Mouse (Mus musculus): Measurements from ENCODE around the gene Bdkrb1. TPM values are rescaled to one million over a fixed set of nuclear protein-coding genes. Genes with fewer than 3 reads are reported as not detected.

Bdkrb1 gene
- polyA plus RNA-seq, 1 experiment from 2014 or later: 0.17 TPM

DNA sequence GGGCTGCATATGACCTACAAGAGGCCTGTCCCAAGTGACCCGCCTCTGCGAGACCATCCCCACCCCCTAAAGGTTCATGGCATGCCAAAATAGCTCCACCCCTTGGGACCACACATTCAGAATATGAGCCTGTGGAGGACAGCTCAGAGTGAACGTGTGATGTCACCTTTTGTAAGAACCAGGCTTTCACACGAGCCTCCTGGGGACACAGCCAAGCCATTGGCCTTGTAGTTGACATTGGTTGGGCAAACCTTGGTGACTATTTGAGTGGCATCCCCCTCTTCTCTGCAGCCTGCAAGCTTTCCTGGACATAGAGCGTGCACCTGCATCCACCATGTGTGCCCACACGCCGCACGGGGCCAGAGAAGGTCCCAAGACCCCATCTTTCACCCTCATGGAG lies 15.4 kb upstream of the Bdkrb1 start:
- no peaks in the 10 kb centered on the region for H3K27me3 ChIP-seq (replicated peaks; ENCODE audit: control insufficient read depth, insufficient read depth, low read length)
- H3K4me1 ChIP-seq (ENCODE audit: control insufficient read depth, insufficient read depth, low read length): peaks cover 6% of the 10 kb centered on the region; the same call in 1 of the 2 replicates
- no peaks in the 10 kb centered on the region for H3K36me3 ChIP-seq (ENCODE audit: control insufficient read depth, insufficient read depth, low read length)
- ATAC-seq (ENCODE audit: low read depth) (no peak), DNase-seq (ENCODE audit: low spot score) (no peak)
- H3K27ac ChIP-seq (replicated peaks; ENCODE audit: low read depth, low read length): no peak overlapping the region
- no peak overlapping the region for H3K4me2 ChIP-seq (ENCODE audit: low read depth, low read length)
- WGBS: 87% methylated on average over 8 of the region's 8 CpGs
- no peak overlapping the region for H3K9ac ChIP-seq (ENCODE audit: low read depth, low read length)
- no peaks in the 10 kb centered on the region for H3K9me3 ChIP-seq (ENCODE audit: control insufficient read depth, low read length)
- no peak overlapping the region for H3K4me3 ChIP-seq (ENCODE audit: low read depth, low read length)

DNA sequence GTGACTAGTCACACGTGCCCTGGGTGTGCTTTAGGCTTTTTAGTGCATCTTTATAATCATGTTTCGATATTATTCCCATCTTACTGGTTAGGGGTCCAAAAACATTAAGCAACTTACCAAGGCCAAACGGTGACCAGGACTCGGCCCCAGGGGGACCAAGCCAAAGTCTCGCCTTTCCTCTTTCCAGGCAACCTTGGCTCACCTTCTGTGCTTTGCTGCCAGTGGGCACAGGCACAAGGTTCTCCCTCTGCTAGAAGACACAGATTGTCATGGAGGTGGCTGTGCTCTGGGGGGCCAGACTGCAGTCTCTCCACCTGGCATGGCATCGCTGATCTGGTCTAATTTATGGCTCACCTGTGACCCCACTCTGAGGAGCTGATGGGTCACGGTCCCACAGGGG lies 12.1 kb upstream of the Bdkrb1 start:
- DNase-seq (ENCODE audit: low spot score) (no peak), ATAC-seq (ENCODE audit: low read depth) (no peak)
- no peak overlapping the region for H3K4me3 ChIP-seq (ENCODE audit: low read depth, low read length)
- WGBS: 79% methylated on average over 7 of the region's 7 CpGs
- no peaks in the 10 kb centered on the region for H3K4me1 ChIP-seq (ENCODE audit: control insufficient read depth, insufficient read depth, low read length)
- H3K27ac ChIP-seq (replicated peaks; ENCODE audit: low read depth, low read length): no peak overlapping the region
- H3K9me3 ChIP-seq (ENCODE audit: control insufficient read depth, low read length): no peaks in the 10 kb centered on the region
- no peak overlapping the region for H3K4me2 ChIP-seq (ENCODE audit: low read depth, low read length)
- H3K9ac ChIP-seq (ENCODE audit: low read depth, low read length): no peak overlapping the region
- no peaks in the 10 kb centered on the region for H3K36me3 ChIP-seq (ENCODE audit: control insufficient read depth, insufficient read depth, low read length)
- H3K27me3 ChIP-seq (replicated peaks; ENCODE audit: control insufficient read depth, insufficient read depth, low read length): no peaks in the 10 kb centered on the region

DNA sequence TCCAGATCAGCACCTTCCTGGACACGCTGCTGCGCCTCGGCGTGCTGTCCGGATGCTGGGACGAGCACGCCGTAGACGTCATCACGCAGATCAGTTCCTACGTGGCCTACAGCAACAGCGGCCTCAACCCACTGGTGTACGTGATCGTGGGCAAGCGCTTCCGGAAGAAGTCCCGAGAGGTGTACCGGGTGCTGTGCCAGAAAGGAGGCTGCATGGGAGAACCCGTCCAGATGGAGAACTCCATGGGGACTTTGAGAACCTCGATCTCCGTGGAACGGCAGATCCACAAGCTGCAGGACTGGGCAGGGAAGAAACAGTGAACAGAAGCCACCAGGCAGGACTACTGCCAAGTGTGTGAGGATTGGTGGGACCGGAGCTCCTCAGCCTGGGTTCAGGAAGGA lies 10.5 kb upstream of the Bdkrb1 start:
- 96% methylated on average over 22 of the region's 23 CpGs for WGBS
- Histone ChIP-seq H3K4me1 (ENCODE audit: control insufficient read depth, insufficient read depth, low read length) (no peaks in the 10 kb centered on the region), H3K27me3 (replicated peaks; ENCODE audit: control insufficient read depth, insufficient read depth, low read length) (no peaks in the 10 kb centered on the region), H3K27ac (replicated peaks; ENCODE audit: low read depth, low read length) (no peak overlapping the region), H3K4me3 (ENCODE audit: low read depth, low read length) (no peak overlapping the region), H3K36me3 (ENCODE audit: control insufficient read depth, insufficient read depth, low read length) (no peaks in the 10 kb centered on the region), H3K9ac (ENCODE audit: low read depth, low read length) (no peak overlapping the region), H3K4me2 (ENCODE audit: low read depth, low read length) (no peak overlapping the region), H3K9me3 (ENCODE audit: control insufficient read depth, low read length) (no peaks in the 10 kb centered on the region)
- no peak for DNase-seq (ENCODE audit: low spot score)
- ATAC-seq (ENCODE audit: low read depth): no peak

GRCm38 (mm10) chr12:105593471-105593870 lies 9.4 kb upstream of the Bdkrb1 start:
- Histone ChIP-seq H3K9ac (ENCODE audit: low read depth, low read length) (no peak overlapping the region), H3K4me2 (ENCODE audit: low read depth, low read length) (no peak overlapping the region), H3K4me3 (ENCODE audit: low read depth, low read length) (no peak overlapping the region), H3K9me3 (ENCODE audit: control insufficient read depth, low read length) (no peaks in the 10 kb centered on the region), H3K36me3 (ENCODE audit: control insufficient read depth, insufficient read depth, low read length) (no peaks in the 10 kb centered on the region), H3K27ac (replicated peaks; ENCODE audit: low read depth, low read length) (no peak overlapping the region), H3K4me1 (ENCODE audit: control insufficient read depth, insufficient read depth, low read length) (no peaks in the 10 kb centered on the region), H3K27me3 (replicated peaks; ENCODE audit: control insufficient read depth, insufficient read depth, low read length) (no peaks in the 10 kb centered on the region)
- ATAC-seq (ENCODE audit: low read depth) (no peak), DNase-seq (ENCODE audit: low spot score) (no peak)
- 63% methylated on average over 4 of the region's 4 CpGs for WGBS

DNA sequence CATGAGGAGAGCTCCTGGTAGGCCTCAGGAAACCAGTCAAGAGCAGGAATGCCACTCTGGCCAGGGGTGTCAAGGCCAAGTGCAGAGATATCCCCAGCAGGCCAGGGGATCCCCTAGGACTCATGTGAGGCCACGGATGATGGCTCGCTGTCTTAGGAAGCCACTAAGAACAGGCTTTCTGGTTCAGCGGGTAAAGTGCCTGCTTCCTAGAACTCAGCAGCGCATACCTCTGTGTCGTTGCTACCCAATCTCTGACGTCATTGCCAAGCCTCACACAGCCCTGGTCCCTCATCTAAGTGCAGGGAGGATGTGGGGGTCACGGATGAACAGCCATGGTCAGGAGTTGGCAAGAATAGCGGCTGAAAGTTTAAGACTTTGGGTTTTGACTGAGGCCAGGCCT lies 5.8 kb upstream of the Bdkrb1 start:
- no peak for DNase-seq (ENCODE audit: low spot score)
- ATAC-seq (ENCODE audit: low read depth): no peak
- 84% methylated on average over 8 of the region's 8 CpGs for WGBS
- no peaks in the 10 kb centered on the region for H3K27me3 ChIP-seq (replicated peaks; ENCODE audit: control insufficient read depth, insufficient read depth, low read length)
- no peaks in the 10 kb centered on the region for H3K9me3 ChIP-seq (ENCODE audit: control insufficient read depth, low read length)
- H3K4me3 ChIP-seq (ENCODE audit: low read depth, low read length): no peak overlapping the region
- H3K4me2 ChIP-seq (ENCODE audit: low read depth, low read length): no peak overlapping the region
- no peak overlapping the region for H3K27ac ChIP-seq (replicated peaks; ENCODE audit: low read depth, low read length)
- H3K4me1 ChIP-seq (ENCODE audit: control insufficient read depth, insufficient read depth, low read length): peaks cover 5% of the 10 kb centered on the region
- no peaks in the 10 kb centered on the region for H3K36me3 ChIP-seq (ENCODE audit: control insufficient read depth, insufficient read depth, low read length)
- H3K9ac ChIP-seq (ENCODE audit: low read depth, low read length): no peak overlapping the region

DNA sequence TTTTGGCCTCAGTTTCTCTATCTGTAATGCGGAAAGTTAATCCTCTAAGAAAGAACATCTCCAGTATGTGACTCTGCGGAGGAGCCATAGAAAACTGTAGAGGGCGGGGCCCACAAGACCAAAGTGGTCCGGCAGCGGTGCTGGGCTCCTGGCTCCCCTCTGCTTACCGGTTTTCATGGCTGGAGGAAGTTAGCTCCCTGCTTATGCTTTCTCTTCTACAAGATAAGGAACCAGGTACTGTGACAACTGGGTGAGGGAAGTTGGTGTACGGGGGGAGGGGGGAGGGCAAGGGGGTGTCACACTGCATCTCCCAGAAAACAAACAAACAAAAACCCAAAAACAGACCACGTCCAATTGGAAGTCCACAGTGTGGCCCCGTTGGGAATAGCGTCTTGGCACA lies 4.4 kb upstream of the Bdkrb1 start:
- ATAC-seq (ENCODE audit: low read depth): no peak
- DNase-seq (ENCODE audit: low spot score): no peak
- no peaks in the 10 kb centered on the region for H3K27me3 ChIP-seq (replicated peaks; ENCODE audit: control insufficient read depth, insufficient read depth, low read length)

GRCm38 (mm10) chr12:105599098-105599497 lies 3.8 kb upstream of the Bdkrb1 start:
- H3K4me2 ChIP-seq (ENCODE audit: low read depth, low read length): no peak overlapping the region
- peaks cover 5% of the 10 kb centered on the region for H3K4me1 ChIP-seq (ENCODE audit: control insufficient read depth, insufficient read depth, low read length)

More for the DNA sequence above, 4.4 kb upstream of the Bdkrb1 start:
- Histone ChIP-seq H3K9ac (ENCODE audit: low read depth, low read length) (no peak overlapping the region), H3K9me3 (ENCODE audit: control insufficient read depth, low read length) (no peaks in the 10 kb centered on the region), H3K4me2 (ENCODE audit: low read depth, low read length) (no peak overlapping the region), H3K4me1 (ENCODE audit: control insufficient read depth, insufficient read depth, low read length) (peaks cover 5% of the 10 kb centered on the region), H3K36me3 (ENCODE audit: control insufficient read depth, insufficient read depth, low read length) (no peaks in the 10 kb centered on the region), H3K27ac (replicated peaks; ENCODE audit: low read depth, low read length) (no peak overlapping the region), H3K4me3 (ENCODE audit: low read depth, low read length) (no peak overlapping the region)
- WGBS: 72% methylated on average over 10 of the region's 10 CpGs

GRCm38 (mm10) chr12:105601586-105601985 lies 1.3 kb upstream of the Bdkrb1 start:
- Histone ChIP-seq H3K27me3 (replicated peaks; ENCODE audit: control insufficient read depth, insufficient read depth, low read length) (no peaks in the 10 kb centered on the region), H3K4me2 (ENCODE audit: low read depth, low read length) (no peak overlapping the region), H3K9ac (ENCODE audit: low read depth, low read length) (no peak overlapping the region), H3K4me1 (ENCODE audit: control insufficient read depth, insufficient read depth, low read length) (peaks cover 5% of the 10 kb centered on the region), H3K9me3 (ENCODE audit: control insufficient read depth, low read length) (no peaks in the 10 kb centered on the region), H3K4me3 (ENCODE audit: low read depth, low read length) (no peak overlapping the region), H3K36me3 (ENCODE audit: control insufficient read depth, insufficient read depth, low read length) (no peaks in the 10 kb centered on the region), H3K27ac (replicated peaks; ENCODE audit: low read depth, low read length) (no peak overlapping the region)
- ATAC-seq (ENCODE audit: low read depth): peak; percentile 24; the same call in 1 of the 2 replicates
- DNase-seq (ENCODE audit: low spot score): no peak
- 65% methylated on average over 6 of the region's 6 CpGs for WGBS

More at GRCm38 (mm10) chr12:105599098-105599497, 3.8 kb upstream of the Bdkrb1 start:
- Histone ChIP-seq H3K27me3 (replicated peaks; ENCODE audit: control insufficient read depth, insufficient read depth, low read length) (no peaks in the 10 kb centered on the region), H3K4me3 (ENCODE audit: low read depth, low read length) (no peak overlapping the region), H3K9me3 (ENCODE audit: control insufficient read depth, low read length) (no peaks in the 10 kb centered on the region), H3K27ac (replicated peaks; ENCODE audit: low read depth, low read length) (no peak overlapping the region), H3K36me3 (ENCODE audit: control insufficient read depth, insufficient read depth, low read length) (no peaks in the 10 kb centered on the region), H3K9ac (ENCODE audit: low read depth, low read length) (no peak overlapping the region)
- DNase-seq (ENCODE audit: low spot score) (no peak), ATAC-seq (ENCODE audit: low read depth) (no peak)
- WGBS: 41% methylated on average over 5 of the region's 5 CpGs

DNA sequence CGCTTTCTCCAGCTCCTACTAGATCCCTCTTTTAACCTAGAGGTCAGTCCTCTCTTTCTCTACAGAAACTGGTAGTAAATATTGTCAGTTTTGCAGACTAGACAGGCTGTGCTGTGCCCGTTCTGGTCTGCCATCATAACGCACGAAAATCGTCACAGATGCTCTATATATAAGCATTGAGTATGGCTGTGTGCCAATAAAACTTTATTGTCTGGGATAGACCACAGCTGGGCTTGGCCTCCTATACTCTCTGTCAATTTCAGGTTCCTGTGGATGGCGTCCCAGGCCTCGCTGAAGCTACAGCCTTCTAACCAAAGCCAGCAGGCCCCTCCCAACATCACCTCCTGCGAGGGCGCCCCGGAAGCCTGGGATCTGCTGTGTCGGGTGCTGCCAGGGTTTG lies 1.0 kb downstream of the Bdkrb1 start:
- no peak for DNase-seq (ENCODE audit: low spot score)
- H3K4me3 ChIP-seq (ENCODE audit: low read depth, low read length): no peak overlapping the region
- no peak overlapping the region for H3K9ac ChIP-seq (ENCODE audit: low read depth, low read length)
- peaks cover 5% of the 10 kb centered on the region for H3K4me1 ChIP-seq (ENCODE audit: control insufficient read depth, insufficient read depth, low read length)
- H3K27ac ChIP-seq (replicated peaks; ENCODE audit: low read depth, low read length): no peak overlapping the region
- no peak for ATAC-seq (ENCODE audit: low read depth)
- no peaks in the 10 kb centered on the region for H3K9me3 ChIP-seq (ENCODE audit: control insufficient read depth, low read length)
- no peak overlapping the region for H3K4me2 ChIP-seq (ENCODE audit: low read depth, low read length)
- WGBS: 86% methylated on average over 11 of the region's 11 CpGs
- no peaks in the 10 kb centered on the region for H3K36me3 ChIP-seq (ENCODE audit: control insufficient read depth, insufficient read depth, low read length)
- no peaks in the 10 kb centered on the region for H3K27me3 ChIP-seq (replicated peaks; ENCODE audit: control insufficient read depth, insufficient read depth, low read length)
